Mouse (Mus musculus) layer of hippocampus, adult 2 months (tissue): ENCODE data around the gene Defb36. TPM values are rescaled to one million over a fixed set of nuclear protein-coding genes. Genes with fewer than 3 reads are reported as not detected.

Experiments used
- DNase-seq, 2 experiments: peaks; one replicate each; pipeline ENCODE4 v3.0.0; 2022; ENCODE audit warnings: low spot score in 2 of 2
- H3K27ac ChIP-seq: fragments of 200-600 bp; 2 replicates; pipeline ENCODE4 v1.8.1; 2022
- H3K4me3 ChIP-seq: fragments of 200-600 bp; 2 replicates; pipeline ENCODE4 v1.8.1; 2022; ENCODE audit warnings: mild to moderate bottlenecking
- CTCF ChIP-seq: fragments of 200-600 bp; conservative IDR thresholded peaks from 2 replicates; pipeline ENCODE4 v1.8.1; 2022; ENCODE audit warnings: antibody characterized with exemption, mild to moderate bottlenecking, moderate library complexity
- long read RNA-seq, 2 experiments: library from polyadenylated mRNA; stranded (forward); transcript quantifications; one replicate each; pipeline ENCODE4 v2.0.0; 2021; ENCODE audit warnings: borderline mapping rate in 2 of 2
- total RNA-seq, 2 experiments: library from RNA; stranded (reverse); gene quantifications; 2 replicates each; pipeline ENCODE4 v1.2.3; 2021

The Defb36 gene
- not detected for total RNA-seq
- long read RNA-seq, experiment 1 = 0 reads
- long read RNA-seq, experiment 2 = 0 reads

DNA sequence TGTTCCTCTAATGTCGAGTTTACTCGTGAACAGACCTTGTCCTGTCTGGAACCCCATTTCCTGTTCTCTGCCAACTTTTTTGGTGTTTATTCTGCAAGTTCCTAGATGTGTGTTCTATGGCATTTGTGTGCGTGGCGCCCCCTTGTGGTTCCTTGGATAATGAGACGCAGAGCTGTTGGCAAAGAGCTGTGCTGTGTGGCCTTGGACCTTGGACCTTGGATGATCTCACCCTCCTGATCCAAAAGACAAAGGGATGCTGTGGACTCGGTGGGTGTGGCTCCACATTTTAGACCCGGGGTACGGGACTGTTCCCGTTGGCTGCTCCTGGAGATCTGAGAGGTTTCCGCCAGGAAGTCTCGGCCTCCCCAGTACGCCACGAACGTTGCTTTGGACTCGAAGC lies at the start of gene Defb36:
Gene Defb36, plus strand, starts transcription at position 271 of the 400 bp plus-strand sequence.
- peak in 1 of 2 experiments; percentile 22 for DNase-seq
- Histone ChIP-seq H3K27ac (no peak within 1 kb of the TSS), H3K4me3 (no peak within 1 kb of the TSS)
- peak; percentile 77 for TF ChIP-seq CTCF

DNA sequence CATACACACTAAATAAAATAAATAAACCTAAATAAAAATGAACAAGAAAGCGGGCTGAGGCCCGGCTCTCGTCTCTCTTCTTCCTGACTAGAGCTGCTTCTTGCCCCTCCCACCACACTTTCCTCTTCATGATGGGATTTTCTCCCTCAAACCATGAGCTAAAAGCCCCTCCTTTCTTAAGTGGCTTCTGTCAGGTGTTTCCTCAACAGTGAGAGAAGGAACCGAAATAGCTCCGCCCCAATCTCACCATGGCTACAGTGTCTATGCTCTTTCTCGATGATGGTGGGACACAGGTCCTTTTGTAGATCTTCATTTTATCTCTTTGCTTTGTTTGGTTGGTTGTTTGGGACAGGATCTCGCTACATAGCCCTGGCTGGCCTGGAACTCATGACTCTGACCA lies 47.5 kb upstream of the Defb36 start:
- Histone ChIP-seq H3K4me3 (no peak overlapping the region), H3K27ac (no peak overlapping the region)
- DNase-seq = no peak
- TF ChIP-seq CTCF = no peak

DNA sequence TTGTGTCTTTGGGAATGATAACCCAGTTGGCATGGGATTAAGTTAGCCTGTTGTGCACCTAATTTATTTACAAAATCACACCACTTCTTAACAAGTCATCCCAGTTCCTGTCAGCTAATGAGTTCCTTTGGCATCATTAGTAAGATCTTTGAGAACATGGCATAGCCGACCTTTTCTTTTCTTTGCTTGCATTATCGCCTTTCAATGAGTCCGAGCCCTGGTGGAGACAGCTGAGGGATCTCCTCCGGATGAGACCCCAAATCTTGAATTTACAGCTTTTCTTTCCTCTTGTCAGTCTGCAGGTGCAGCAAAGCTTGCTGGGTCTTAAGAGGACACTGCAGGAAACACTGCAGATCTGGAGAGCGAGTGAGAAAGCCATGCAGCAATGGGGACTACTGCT lies 35.1 kb upstream of the Defb36 start, which contains the start of gene Gm17416:
Gene Gm17416, plus strand, starts transcription at position 301 of the 400 bp plus-strand sequence.
- Histone ChIP-seq H3K27ac (no peak within 1 kb of the TSS), H3K4me3 (no peak within 1 kb of the TSS)
- DNase-seq = no peak
- no peak for TF ChIP-seq CTCF

DNA sequence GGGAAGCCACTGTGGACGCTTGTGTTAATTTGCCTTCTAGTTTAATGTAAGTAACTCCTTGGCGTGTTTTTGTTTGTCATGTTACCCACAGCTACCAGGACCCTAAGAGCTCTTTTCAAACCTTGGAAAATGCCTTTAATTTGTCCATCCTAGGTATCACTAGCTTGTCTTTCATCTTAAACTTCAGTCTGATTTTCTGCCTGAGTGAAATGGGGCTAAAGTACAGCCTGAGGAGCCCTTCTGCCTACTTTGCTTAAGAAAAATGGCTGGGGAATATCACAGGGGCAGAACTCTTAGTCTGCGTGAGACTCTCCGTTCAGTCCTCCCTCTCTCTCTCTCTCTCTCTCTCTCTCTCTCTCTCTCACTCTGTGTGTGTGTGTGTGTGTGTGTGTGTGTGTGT lies 34.2 kb upstream of the Defb36 start:
- TF ChIP-seq CTCF = no peak
- Histone ChIP-seq H3K27ac (no peak overlapping the region), H3K4me3 (no peak overlapping the region)
- DNase-seq = no peak

DNA sequence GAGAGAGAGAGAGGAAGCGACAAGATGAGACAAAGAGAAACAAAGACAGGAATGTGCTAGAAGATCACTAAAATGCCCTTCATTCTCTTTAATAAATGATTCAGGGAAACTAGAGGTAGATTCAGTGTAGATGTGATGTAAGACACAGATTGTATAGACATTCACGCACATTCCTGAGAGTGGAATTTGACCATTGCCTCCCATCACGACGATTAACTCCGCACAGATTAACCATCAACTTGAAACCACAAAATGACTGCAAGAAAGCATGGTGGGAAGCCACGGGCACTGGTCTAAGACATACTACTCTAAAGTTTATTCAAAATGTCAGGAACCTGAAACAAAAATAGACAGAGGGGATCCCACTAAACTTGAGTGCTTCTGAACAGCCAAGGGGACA lies 33.8 kb upstream of the Defb36 start:
- H3K4me3 ChIP-seq = no peak overlapping the region
- TF ChIP-seq CTCF = no peak
- H3K27ac ChIP-seq = no peak overlapping the region
- no peak for DNase-seq

DNA sequence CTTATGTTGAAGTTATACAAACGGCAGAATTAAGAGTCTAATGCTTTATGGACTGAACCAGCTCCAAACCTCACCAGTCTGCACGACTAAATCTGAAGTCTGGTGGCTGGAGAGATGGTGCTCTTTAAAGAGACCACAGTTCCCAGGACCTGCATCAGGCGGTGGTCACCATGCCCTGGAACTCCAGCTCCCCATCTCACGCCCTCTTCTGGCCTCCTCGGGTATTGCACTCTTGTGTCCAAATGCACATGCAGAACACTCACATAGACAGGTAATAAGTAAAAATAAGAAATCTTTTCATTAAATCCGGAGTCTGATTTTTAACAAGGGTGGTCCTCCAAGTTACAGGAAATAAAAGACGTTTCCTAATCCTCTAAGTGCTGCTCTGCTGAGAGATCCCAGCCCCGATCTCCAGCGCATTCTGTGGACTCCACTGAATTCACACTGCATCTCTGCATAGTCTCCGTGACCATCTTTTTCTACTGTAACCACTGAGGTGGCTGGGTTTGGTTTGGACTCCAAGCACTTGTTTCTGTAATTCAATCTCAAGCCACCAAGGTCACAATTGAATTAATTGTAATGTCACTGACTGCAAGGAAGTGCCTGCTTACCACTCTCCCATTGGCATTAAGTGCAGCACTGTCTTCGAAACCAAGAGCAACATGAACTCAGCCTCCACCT lies 31.9 kb upstream of the Defb36 start, which contains the start of gene Defb21:
Gene Defb21, plus strand, starts transcription at position 631 of the 681 bp plus-strand sequence.
- peak; percentile 57 for TF ChIP-seq CTCF
- Histone ChIP-seq H3K4me3 (no peak within 1 kb of the TSS), H3K27ac (no peak within 1 kb of the TSS)
- no peak for DNase-seq

DNA sequence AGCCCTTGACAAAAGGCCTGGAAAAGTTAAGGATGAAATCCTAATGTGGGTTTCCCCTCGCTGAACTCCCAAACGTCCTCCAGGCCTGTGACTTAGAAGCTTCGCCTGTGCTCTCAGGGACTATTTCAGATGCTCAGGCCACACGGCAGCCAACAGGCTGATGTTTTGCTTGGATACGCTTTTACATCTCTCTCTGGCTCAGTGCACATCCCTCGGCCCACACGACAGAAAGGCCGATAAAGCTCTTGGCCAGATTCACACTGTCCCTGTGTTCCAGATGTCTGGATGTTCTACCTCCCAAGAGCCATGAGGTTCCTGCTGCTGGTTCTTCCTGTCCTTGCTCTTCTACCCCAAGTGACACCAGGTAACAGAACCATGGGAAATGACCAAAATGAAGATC lies 30.6 kb upstream of the Defb36 start:
- TF ChIP-seq CTCF = no peak
- DNase-seq = no peak
- no peak overlapping the region for H3K27ac ChIP-seq
- H3K4me3 ChIP-seq = no peak overlapping the region

DNA sequence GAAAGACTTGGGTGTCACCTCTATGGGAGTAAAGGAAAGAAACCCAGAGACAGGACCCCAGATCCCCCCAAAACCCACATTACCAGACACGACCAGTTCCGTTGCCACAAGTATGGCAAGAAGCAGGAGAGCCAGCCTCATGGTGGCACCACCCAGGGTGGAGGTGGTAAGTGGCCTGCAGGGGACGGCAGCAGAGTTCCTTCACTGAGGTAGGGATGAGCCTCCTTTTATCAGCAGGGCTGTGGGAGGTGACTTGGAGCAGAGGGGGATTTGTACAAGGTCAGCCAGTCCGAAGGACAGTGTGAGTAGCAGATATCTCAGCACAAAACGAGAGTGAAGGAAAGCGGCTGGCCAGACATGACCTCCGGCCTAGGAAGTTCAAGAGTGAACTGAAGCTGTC lies 24.0 kb upstream of the Defb36 start, which contains the start of gene Defb19:
Gene Defb19, minus strand, starts transcription at position 206 of the 400 bp plus-strand sequence.
- DNase-seq = no peak
- no peak for TF ChIP-seq CTCF

DNA sequence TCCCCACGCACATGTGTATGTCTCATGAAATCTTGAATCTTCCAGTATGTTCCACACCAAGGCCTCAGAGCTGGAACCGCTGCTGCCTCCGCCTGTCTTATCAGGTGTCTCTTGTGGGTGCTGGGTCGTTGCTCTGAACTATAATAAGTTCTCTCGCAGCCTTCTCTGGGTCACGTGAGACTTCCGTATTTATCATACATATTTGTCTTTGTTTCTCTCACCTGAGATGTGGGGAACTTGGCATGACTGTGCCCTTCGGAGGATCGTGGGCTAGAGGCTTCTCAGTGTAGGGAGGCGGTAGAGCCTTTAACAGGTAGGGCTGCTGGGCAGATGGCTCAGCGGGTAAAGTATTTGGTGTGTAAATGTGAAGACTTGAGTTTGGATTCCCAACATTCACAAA lies 23.5 kb upstream of the Defb36 start:
- DNase-seq = no peak
- no peak for TF ChIP-seq CTCF
- no peak overlapping the region for H3K27ac ChIP-seq
- H3K4me3 ChIP-seq = no peak overlapping the region

More for the DNA sequence above, 24.0 kb upstream of the Defb36 start, which contains the start of gene Defb19:
- Histone ChIP-seq H3K27ac (no peak within 1 kb of the TSS), H3K4me3 (no peak within 1 kb of the TSS)

DNA sequence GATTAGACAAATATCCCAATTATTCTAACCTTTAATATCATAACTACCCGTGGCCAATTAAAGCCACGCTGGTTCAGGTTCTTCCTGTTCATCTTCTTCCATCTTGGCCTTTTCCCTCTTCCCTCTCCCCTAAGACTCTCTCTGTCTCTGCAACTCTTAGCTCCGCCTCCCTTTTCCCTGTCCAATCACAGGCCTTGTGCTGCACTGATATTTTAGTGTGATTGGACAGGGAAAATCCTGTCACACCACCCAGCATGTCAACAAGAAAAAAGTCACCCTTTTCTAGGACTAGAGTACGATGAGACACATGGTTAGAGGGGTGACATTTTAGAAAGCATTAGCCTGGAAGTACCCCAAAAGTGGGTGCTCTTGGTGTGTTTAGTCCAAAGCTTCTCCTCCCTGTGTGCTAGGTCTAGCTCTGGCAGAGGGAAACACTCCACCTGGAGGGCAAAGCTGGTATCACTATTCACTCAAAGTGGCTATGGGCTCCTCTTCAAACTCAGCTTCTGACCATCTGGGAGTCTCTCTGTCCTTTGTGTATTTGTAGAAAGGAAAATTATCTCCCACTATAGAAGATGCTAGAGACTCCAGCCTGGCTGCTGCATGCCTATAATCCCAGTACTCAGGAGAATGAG lies 17.1 kb upstream of the Defb36 start:
- peak; percentile 69 for TF ChIP-seq CTCF
- no peak overlapping the region for H3K27ac ChIP-seq
- no peak overlapping the region for H3K4me3 ChIP-seq
- DNase-seq = peak in 1 of 2 experiments; percentile 16

DNA sequence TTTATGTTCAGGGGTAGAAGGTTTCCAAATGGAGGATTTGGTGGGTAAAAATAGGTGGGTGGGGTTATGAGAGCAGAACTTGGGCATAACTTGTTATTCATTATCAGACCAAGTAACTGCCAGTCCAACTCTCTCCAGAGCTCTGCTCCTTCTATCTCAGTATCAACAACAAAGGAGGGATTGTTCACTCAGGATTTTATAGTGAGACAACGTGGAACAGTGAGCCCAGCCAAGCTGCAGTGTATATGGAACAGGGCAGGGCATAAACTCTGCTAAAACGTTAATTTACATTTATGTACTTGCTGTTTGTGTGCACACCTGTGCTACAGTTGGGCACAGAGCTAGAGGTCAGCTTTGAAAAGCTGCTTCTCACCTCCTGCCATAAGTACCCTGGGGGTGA lies 15.7 kb upstream of the Defb36 start:
- Histone ChIP-seq H3K4me3 (no peak overlapping the region), H3K27ac (no peak overlapping the region)
- no peak for TF ChIP-seq CTCF
- no peak for DNase-seq

DNA sequence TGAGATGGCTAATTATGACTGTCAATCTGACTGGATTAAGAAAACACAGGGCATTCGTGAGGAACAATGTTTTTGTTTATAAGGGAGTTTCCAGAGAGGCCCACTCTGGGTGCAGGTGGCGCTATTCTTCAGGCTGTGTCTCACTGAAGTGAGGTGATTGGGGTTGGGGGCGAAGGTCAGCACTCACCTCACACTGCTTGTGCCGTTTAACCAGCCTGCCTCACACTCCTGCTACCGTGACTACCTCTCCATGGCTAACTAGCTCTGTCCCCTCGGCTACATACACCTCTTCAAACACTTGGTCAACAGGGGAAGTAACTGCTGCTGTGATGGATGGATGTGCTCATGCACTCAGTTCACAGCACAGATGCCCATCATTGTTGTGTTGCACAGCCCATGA lies 15.1 kb upstream of the Defb36 start:
- Histone ChIP-seq H3K4me3 (no peak overlapping the region), H3K27ac (no peak overlapping the region)
- no peak for TF ChIP-seq CTCF
- no peak for DNase-seq

DNA sequence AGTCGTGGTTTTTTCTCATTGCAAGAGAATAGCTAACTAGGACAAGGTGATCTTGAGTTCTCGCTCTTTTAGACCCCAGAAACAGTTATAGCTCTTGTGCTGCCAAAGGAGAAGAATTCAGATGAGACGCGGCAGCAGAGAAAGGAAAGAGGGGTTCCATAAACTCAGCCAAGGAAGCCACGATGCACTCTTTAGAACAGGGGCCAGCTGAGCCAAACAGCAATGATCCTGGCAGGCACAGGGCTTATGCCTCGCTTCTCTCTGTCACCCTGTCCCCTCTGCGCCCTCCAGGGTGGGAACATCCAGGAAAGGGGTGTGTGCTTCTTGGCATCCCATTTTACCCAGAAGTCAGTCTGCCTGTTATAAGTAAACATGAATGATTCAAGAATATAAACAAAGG lies 4.8 kb upstream of the Defb36 start, which contains the start of gene Defb45:
Gene Defb45, minus strand, starts transcription at position 101 of the 400 bp plus-strand sequence.
- Histone ChIP-seq H3K27ac (no peak within 1 kb of the TSS), H3K4me3 (no peak within 1 kb of the TSS)
- DNase-seq = no peak
- TF ChIP-seq CTCF = no peak
